Mouse (Mus musculus): ENCODE data around the gene Strn3. TPM values are rescaled to one million over a fixed set of nuclear protein-coding genes. Genes with fewer than 3 reads are reported as not detected.

Gene Strn3
- polyA plus RNA-seq, 1 experiment from 2014 or later: 60.7 TPM

- Histone ChIP-seq H3K36me3 (ENCODE audit: control insufficient read depth, insufficient read depth, low read length) (peaks cover 13% of the 10 kb centered on the region), H3K4me3 (ENCODE audit: low read length) (no peak overlapping the region), H3K27me3 (ENCODE audit: control insufficient read depth, insufficient read depth, low read length) (no peaks in the 10 kb centered on the region), H3K9ac (ENCODE audit: low read depth, low read length) (no peak overlapping the region), H3K9me3 (ENCODE audit: control insufficient read depth, low read length) (no peaks in the 10 kb centered on the region), H3K4me1 (ENCODE audit: control insufficient read depth, insufficient read depth, low read length) (no peaks in the 10 kb centered on the region), H3K4me2 (replicated peaks; ENCODE audit: low read depth, low read length) (no peak overlapping the region), H3K27ac (ENCODE audit: low read depth, low read length) (no peak overlapping the region)
- ATAC-seq (ENCODE audit: low FRiP score, low TSS enrichment): no peak
- WGBS: 70% methylated on average over 6 of the region's 6 CpGs
Observed at GRCm38 (mm10) chr12:51641871-51642270, 49.8 kb downstream of the Strn3 start.

GRCm38 (mm10) chr12:51636689-51637470 is 54.8 kb downstream of the Strn3 start:
- Histone ChIP-seq H3K4me3 (ENCODE audit: low read length) (no peak overlapping the region), H3K4me2 (replicated peaks; ENCODE audit: low read depth, low read length) (no peak overlapping the region), H3K9me3 (ENCODE audit: control insufficient read depth, low read length) (no peaks in the 10 kb centered on the region), H3K27ac (ENCODE audit: low read depth, low read length) (no peak overlapping the region), H3K9ac (ENCODE audit: low read depth, low read length) (no peak overlapping the region), H3K36me3 (ENCODE audit: control insufficient read depth, insufficient read depth, low read length) (peaks cover 2% of the 10 kb centered on the region; the same call in 1 of the 2 replicates), H3K4me1 (ENCODE audit: control insufficient read depth, insufficient read depth, low read length) (no peaks in the 10 kb centered on the region), H3K27me3 (ENCODE audit: control insufficient read depth, insufficient read depth, low read length) (no peaks in the 10 kb centered on the region)
- ATAC-seq (ENCODE audit: low FRiP score, low TSS enrichment): no peak
- 61% methylated on average over 2 of the region's 2 CpGs for WGBS

- H3K4me3 ChIP-seq (ENCODE audit: low read length): no peak overlapping the region
- 91% methylated on average over 2 of the region's 2 CpGs for WGBS
Observed at GRCm38 (mm10) chr12:51636260-51636659, 55.4 kb downstream of the Strn3 start.

GRCm38 (mm10) chr12:51633481-51633880 is 58.2 kb downstream of the Strn3 start:
- H3K27ac ChIP-seq (ENCODE audit: low read depth, low read length): no peak overlapping the region
- ATAC-seq (ENCODE audit: low FRiP score, low TSS enrichment): no peak
- 42% methylated on average over 4 of the region's 4 CpGs for WGBS
- H3K4me1 ChIP-seq (ENCODE audit: control insufficient read depth, insufficient read depth, low read length): no peaks in the 10 kb centered on the region
- H3K9ac ChIP-seq (ENCODE audit: low read depth, low read length): no peak overlapping the region
- H3K4me2 ChIP-seq (replicated peaks; ENCODE audit: low read depth, low read length): no peak overlapping the region
- H3K9me3 ChIP-seq (ENCODE audit: control insufficient read depth, low read length): no peaks in the 10 kb centered on the region
- 0 out of 2 replicates have a peak, but pooled peaks cover 2% of the 10 kb centered on the region for H3K36me3 ChIP-seq (ENCODE audit: control insufficient read depth, insufficient read depth, low read length)
- H3K27me3 ChIP-seq (ENCODE audit: control insufficient read depth, insufficient read depth, low read length): no peaks in the 10 kb centered on the region
- no peak overlapping the region for H3K4me3 ChIP-seq (ENCODE audit: low read length)

More at GRCm38 (mm10) chr12:51636260-51636659, 55.4 kb downstream of the Strn3 start:
- Histone ChIP-seq H3K27ac (ENCODE audit: low read depth, low read length) (no peak overlapping the region), H3K4me1 (ENCODE audit: control insufficient read depth, insufficient read depth, low read length) (no peaks in the 10 kb centered on the region), H3K9ac (ENCODE audit: low read depth, low read length) (no peak overlapping the region), H3K27me3 (ENCODE audit: control insufficient read depth, insufficient read depth, low read length) (no peaks in the 10 kb centered on the region), H3K9me3 (ENCODE audit: control insufficient read depth, low read length) (no peaks in the 10 kb centered on the region), H3K4me2 (replicated peaks; ENCODE audit: low read depth, low read length) (no peak overlapping the region), H3K36me3 (ENCODE audit: control insufficient read depth, insufficient read depth, low read length) (peaks cover 2% of the 10 kb centered on the region; the same call in 1 of the 2 replicates)
- no peak for ATAC-seq (ENCODE audit: low FRiP score, low TSS enrichment)

GRCm38 (mm10) chr12:51623366-51623694 is 68.4 kb downstream of the Strn3 start:
- Histone ChIP-seq H3K27me3 (ENCODE audit: control insufficient read depth, insufficient read depth, low read length) (no peaks in the 10 kb centered on the region), H3K9me3 (ENCODE audit: control insufficient read depth, low read length) (no peaks in the 10 kb centered on the region), H3K4me3 (ENCODE audit: low read length) (no peak overlapping the region), H3K36me3 (ENCODE audit: control insufficient read depth, insufficient read depth, low read length) (peaks cover 40% of the 10 kb centered on the region), H3K4me1 (ENCODE audit: control insufficient read depth, insufficient read depth, low read length) (no peaks in the 10 kb centered on the region), H3K4me2 (replicated peaks; ENCODE audit: low read depth, low read length) (no peak overlapping the region), H3K27ac (ENCODE audit: low read depth, low read length) (no peak overlapping the region), H3K9ac (ENCODE audit: low read depth, low read length) (no peak overlapping the region)
- no peak for ATAC-seq (ENCODE audit: low FRiP score, low TSS enrichment)

- H3K4me1 ChIP-seq (ENCODE audit: control insufficient read depth, insufficient read depth, low read length): no peaks in the 10 kb centered on the region
- no peaks in the 10 kb centered on the region for H3K9me3 ChIP-seq (ENCODE audit: control insufficient read depth, low read length)
- 89% methylated on average over 5 of the region's 5 CpGs for WGBS
- peaks cover 40% of the 10 kb centered on the region for H3K36me3 ChIP-seq (ENCODE audit: control insufficient read depth, insufficient read depth, low read length)
- no peak overlapping the region for H3K4me3 ChIP-seq (ENCODE audit: low read length)
- H3K27me3 ChIP-seq (ENCODE audit: control insufficient read depth, insufficient read depth, low read length): no peaks in the 10 kb centered on the region
- H3K9ac ChIP-seq (ENCODE audit: low read depth, low read length): no peak overlapping the region
- no peak overlapping the region for H3K27ac ChIP-seq (ENCODE audit: low read depth, low read length)
- no peak for ATAC-seq (ENCODE audit: low FRiP score, low TSS enrichment)
- H3K4me2 ChIP-seq (replicated peaks; ENCODE audit: low read depth, low read length): no peak overlapping the region
Observed at GRCm38 (mm10) chr12:51622670-51623365, 68.9 kb downstream of the Strn3 start.

GRCm38 (mm10) chr12:51621161-51621560 is 70.5 kb downstream of the Strn3 start:
- WGBS: 92% methylated on average over 5 of the region's 5 CpGs
- no peak for ATAC-seq (ENCODE audit: low FRiP score, low TSS enrichment)
- Histone ChIP-seq H3K9me3 (ENCODE audit: control insufficient read depth, low read length) (no peaks in the 10 kb centered on the region), H3K4me2 (replicated peaks; ENCODE audit: low read depth, low read length) (no peak overlapping the region), H3K36me3 (ENCODE audit: control insufficient read depth, insufficient read depth, low read length) (peaks cover 46% of the 10 kb centered on the region), H3K9ac (ENCODE audit: low read depth, low read length) (no peak overlapping the region), H3K4me1 (ENCODE audit: control insufficient read depth, insufficient read depth, low read length) (no peaks in the 10 kb centered on the region), H3K27ac (ENCODE audit: low read depth, low read length) (no peak overlapping the region), H3K4me3 (ENCODE audit: low read length) (no peak overlapping the region), H3K27me3 (ENCODE audit: control insufficient read depth, insufficient read depth, low read length) (no peaks in the 10 kb centered on the region)

- no peak for ATAC-seq (ENCODE audit: low FRiP score, low TSS enrichment)
- H3K9me3 ChIP-seq (ENCODE audit: control insufficient read depth, low read length): no peaks in the 10 kb centered on the region
- no peak overlapping the region for H3K9ac ChIP-seq (ENCODE audit: low read depth, low read length)
- no peaks in the 10 kb centered on the region for H3K27me3 ChIP-seq (ENCODE audit: control insufficient read depth, insufficient read depth, low read length)
- H3K36me3 ChIP-seq (ENCODE audit: control insufficient read depth, insufficient read depth, low read length): peaks cover 45% of the 10 kb centered on the region
- no peak overlapping the region for H3K4me2 ChIP-seq (replicated peaks; ENCODE audit: low read depth, low read length)
- H3K27ac ChIP-seq (ENCODE audit: low read depth, low read length): no peak overlapping the region
- H3K4me3 ChIP-seq (ENCODE audit: low read length): no peak overlapping the region
- H3K4me1 ChIP-seq (ENCODE audit: control insufficient read depth, insufficient read depth, low read length): no peaks in the 10 kb centered on the region
Observed at GRCm38 (mm10) chr12:51620572-51620971, 71.1 kb downstream of the Strn3 start.

- Histone ChIP-seq H3K4me3 (ENCODE audit: low read length) (no peak overlapping the region), H3K4me2 (replicated peaks; ENCODE audit: low read depth, low read length) (no peak overlapping the region), H3K27me3 (ENCODE audit: control insufficient read depth, insufficient read depth, low read length) (no peaks in the 10 kb centered on the region), H3K9me3 (ENCODE audit: control insufficient read depth, low read length) (no peaks in the 10 kb centered on the region), H3K9ac (ENCODE audit: low read depth, low read length) (no peak overlapping the region), H3K36me3 (ENCODE audit: control insufficient read depth, insufficient read depth, low read length) (peaks cover 57% of the 10 kb centered on the region), H3K27ac (ENCODE audit: low read depth, low read length) (no peak overlapping the region), H3K4me1 (ENCODE audit: control insufficient read depth, insufficient read depth, low read length) (no peaks in the 10 kb centered on the region)
- ATAC-seq (ENCODE audit: low FRiP score, low TSS enrichment): no peak
- 92% methylated on average over 5 of the region's 5 CpGs for WGBS
Observed at GRCm38 (mm10) chr12:51612361-51612760, 79.3 kb downstream of the Strn3 start.

Data from kidney, embryonic 14.5 days (tissue).